Mouse (Mus musculus): ENCODE measurements around the gene Mthfd2. TPM values are rescaled to one million over a fixed set of nuclear protein-coding genes. Genes with fewer than 3 reads are reported as not detected.
A peak's percentile ranks its signal among the peaks of the same experiment; 100 is the strongest.

Gene Mthfd2
- polyA plus RNA-seq, 1 experiment from 2014 or later = 21.6 TPM

DNA sequence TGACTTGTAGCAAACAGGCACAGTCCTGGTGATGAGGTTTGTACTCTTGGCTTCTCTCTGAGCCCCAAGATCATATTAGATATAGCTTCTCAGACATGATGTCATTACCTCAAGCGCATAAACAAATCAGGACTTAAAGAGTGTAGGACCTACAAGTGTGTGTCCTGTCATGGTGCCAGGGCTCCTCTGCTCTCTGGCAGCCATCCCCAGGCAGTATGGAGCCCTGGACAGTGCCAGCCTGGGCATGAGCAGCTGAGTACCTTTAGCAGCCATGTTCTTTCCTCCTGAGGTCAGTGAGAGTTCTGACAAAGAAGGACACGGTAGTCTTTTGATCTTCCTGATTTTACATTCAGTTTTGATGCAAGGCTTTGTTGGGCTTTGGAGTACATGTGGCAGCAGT is 17.2 kb upstream of the Mthfd2 start:
- Histone ChIP-seq H3K27me3 (ENCODE audit: insufficient read depth, low read length) (no peaks in the 10 kb centered on the region), H3K4me2 (ENCODE audit: low read length) (no peak overlapping the region), H3K9me3 (replicated peaks; ENCODE audit: low read length) (no peaks in the 10 kb centered on the region), H3K4me1 (replicated peaks; ENCODE audit: insufficient read depth, low read length) (no peaks in the 10 kb centered on the region), H3K9ac (ENCODE audit: low read depth, low read length) (no peak overlapping the region), H3K4me3 (replicated peaks; ENCODE audit: low read depth, low read length) (no peak overlapping the region), H3K27ac (no peak overlapping the region), H3K36me3 (ENCODE audit: insufficient read depth, low read length) (peaks cover 44% of the 10 kb centered on the region; the same call in 1 of the 2 replicates)
- WGBS = 93% methylated on average over 2 of the region's 2 CpGs
- TF ChIP-seq CTCF (IDR thresholded peaks at IDR 0.05; ENCODE audit: low read depth) = no peak
- no peak for ATAC-seq (replicated peaks; ENCODE audit: low FRiP score, low read depth)
- DNase-seq (ENCODE audit: low spot score) = no peak

DNA sequence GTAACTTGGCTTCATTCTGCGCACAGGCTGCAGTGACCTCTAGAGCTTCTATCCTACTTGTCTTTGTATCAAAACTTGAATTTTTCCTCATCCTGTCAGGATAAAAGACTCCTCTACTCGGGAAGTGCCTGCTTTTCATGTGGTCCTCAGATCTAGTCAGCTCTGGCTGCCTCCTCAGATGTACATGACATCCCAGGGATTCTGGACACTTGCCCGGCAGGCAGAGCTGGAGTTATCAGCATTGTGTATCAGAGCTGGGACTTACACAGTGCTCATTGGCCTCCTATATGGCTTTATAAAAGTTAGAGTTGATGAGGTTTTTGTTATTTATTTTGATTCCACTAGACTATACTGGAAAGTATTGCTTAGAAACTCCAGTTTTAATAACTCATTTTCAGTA is 15.7 kb upstream of the Mthfd2 start:
- Histone ChIP-seq H3K27me3 (ENCODE audit: insufficient read depth, low read length) (no peaks in the 10 kb centered on the region), H3K4me3 (replicated peaks; ENCODE audit: low read depth, low read length) (no peak overlapping the region), H3K9me3 (replicated peaks; ENCODE audit: low read length) (no peaks in the 10 kb centered on the region), H3K4me2 (ENCODE audit: low read length) (no peak overlapping the region), H3K27ac (no peak overlapping the region), H3K9ac (ENCODE audit: low read depth, low read length) (no peak overlapping the region), H3K4me1 (replicated peaks; ENCODE audit: insufficient read depth, low read length) (no peaks in the 10 kb centered on the region), H3K36me3 (ENCODE audit: insufficient read depth, low read length) (peaks cover 48% of the 10 kb centered on the region; the same call in 1 of the 2 replicates)
- TF ChIP-seq CTCF (IDR thresholded peaks at IDR 0.05; ENCODE audit: low read depth) = no peak
- DNase-seq (ENCODE audit: low spot score) (no peak), ATAC-seq (replicated peaks; ENCODE audit: low FRiP score, low read depth) (no peak)
- WGBS = 82% methylated on average over 3 of the region's 3 CpGs

DNA sequence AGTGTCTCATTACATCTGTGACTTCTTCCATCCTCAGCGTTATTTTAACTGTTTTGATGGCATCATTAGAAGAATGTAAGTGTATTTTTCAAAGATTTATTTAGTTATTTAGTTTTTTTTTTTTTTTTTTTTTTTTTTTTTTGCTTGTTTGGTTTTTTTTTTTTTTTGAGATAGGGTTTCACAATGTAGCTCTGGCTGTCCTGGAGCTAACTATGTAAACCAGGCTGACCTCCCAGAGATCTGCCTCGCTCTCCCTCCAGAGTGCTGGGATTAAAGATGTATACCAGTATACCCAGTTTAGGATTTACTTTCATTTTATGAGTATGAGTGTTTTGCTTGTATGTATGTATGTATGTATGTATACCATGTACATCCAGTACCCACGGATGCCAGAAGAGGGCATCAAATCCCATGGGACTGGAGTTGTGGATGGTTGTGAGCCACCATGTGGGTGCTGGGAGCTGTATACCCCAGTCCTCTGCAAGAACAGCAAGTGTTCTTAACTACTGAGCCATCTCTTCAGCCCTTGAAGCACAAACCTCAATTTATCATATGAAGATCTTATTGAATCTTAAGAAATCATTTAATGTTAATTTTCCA is 2.0 kb upstream of the Mthfd2 start:
- TF ChIP-seq CTCF (IDR thresholded peaks at IDR 0.05; ENCODE audit: low read depth) = peak; percentile 31
- no peaks in the 10 kb centered on the region for H3K9me3 ChIP-seq (replicated peaks; ENCODE audit: low read length)
- H3K4me1 ChIP-seq (replicated peaks; ENCODE audit: insufficient read depth, low read length) = peaks cover 8% of the 10 kb centered on the region; the same call in 1 of the 2 replicates
- H3K4me3 ChIP-seq (replicated peaks; ENCODE audit: low read depth, low read length) = no peak overlapping the region
- ATAC-seq (replicated peaks; ENCODE audit: low FRiP score, low read depth) (no peak), DNase-seq (ENCODE audit: low spot score) (no peak)
- no peak overlapping the region for H3K9ac ChIP-seq (ENCODE audit: low read depth, low read length)
- H3K27me3 ChIP-seq (ENCODE audit: insufficient read depth, low read length) = no peaks in the 10 kb centered on the region
- WGBS = 88% methylated on average over 3 of the region's 3 CpGs
- peaks cover 26% of the 10 kb centered on the region for H3K36me3 ChIP-seq (ENCODE audit: insufficient read depth, low read length)
- no peak overlapping the region for H3K27ac ChIP-seq
- no peak overlapping the region for H3K4me2 ChIP-seq (ENCODE audit: low read length)

DNA sequence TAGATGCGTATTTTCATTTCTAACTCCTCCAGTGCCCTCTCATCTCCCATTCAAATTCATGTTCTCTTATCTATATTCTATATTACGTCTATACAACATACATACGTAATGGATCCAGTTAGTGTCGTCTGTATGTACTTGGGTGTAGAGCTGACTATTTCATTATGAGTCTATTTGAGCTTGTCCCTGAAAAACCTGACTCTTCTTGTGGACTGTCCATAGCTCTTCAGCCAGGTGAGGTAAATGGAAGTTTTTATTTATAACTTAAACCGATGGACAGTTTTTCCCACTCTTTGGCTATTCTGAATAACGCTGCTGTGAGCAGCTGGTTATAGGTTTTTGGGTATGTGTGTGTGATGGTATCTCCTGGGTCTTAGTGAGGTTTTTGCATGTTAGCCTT is 1.1 kb upstream of the Mthfd2 start:
- Histone ChIP-seq H3K4me1 (replicated peaks; ENCODE audit: insufficient read depth, low read length) (peaks cover 8% of the 10 kb centered on the region; the same call in 1 of the 2 replicates), H3K4me2 (ENCODE audit: low read length) (peak overlapping the region; percentile 57), H3K27me3 (ENCODE audit: insufficient read depth, low read length) (no peaks in the 10 kb centered on the region), H3K4me3 (replicated peaks; ENCODE audit: low read depth, low read length) (peak overlapping the region; percentile 88), H3K9ac (ENCODE audit: low read depth, low read length) (no peak overlapping the region; the same call in none of the 2 replicates), H3K36me3 (ENCODE audit: insufficient read depth, low read length) (peaks cover 20% of the 10 kb centered on the region), H3K9me3 (replicated peaks; ENCODE audit: low read length) (no peaks in the 10 kb centered on the region), H3K27ac (no peak overlapping the region)
- no peak for DNase-seq (ENCODE audit: low spot score)
- TF ChIP-seq CTCF (IDR thresholded peaks at IDR 0.05; ENCODE audit: low read depth) = no peak
- no peak for ATAC-seq (replicated peaks; ENCODE audit: low FRiP score, low read depth)
- WGBS = 53% methylated on average over 6 of the region's 6 CpGs

DNA sequence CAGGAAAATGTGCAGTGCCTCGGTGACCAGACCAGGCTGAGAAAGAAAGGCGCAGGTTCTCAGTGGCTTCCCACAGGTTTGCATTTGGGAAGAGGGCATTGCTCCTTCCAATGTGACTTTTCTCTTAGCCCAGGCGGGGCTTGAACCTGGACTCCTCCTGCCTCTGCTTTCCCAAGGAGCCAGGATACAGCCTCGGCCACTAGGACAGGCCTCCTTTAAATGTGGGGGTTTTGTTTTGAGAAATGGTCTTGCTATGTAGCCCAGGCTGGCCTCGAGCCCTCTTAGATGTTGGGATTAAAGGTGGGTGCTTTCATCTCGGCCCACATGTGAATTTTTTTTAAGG is 657 bp upstream of the Mthfd2 start:
- H3K4me2 ChIP-seq (ENCODE audit: low read length) = peak overlapping the region; percentile 57
- H3K4me1 ChIP-seq (replicated peaks; ENCODE audit: insufficient read depth, low read length) = peaks cover 8% of the 10 kb centered on the region; the same call in 1 of the 2 replicates
- no peak for DNase-seq (ENCODE audit: low spot score)
- peak overlapping the region; percentile 95 for H3K27ac ChIP-seq
- H3K27me3 ChIP-seq (ENCODE audit: insufficient read depth, low read length) = no peaks in the 10 kb centered on the region
- no peak for ATAC-seq (replicated peaks; ENCODE audit: low FRiP score, low read depth)
- peak overlapping the region; percentile 90 for H3K9ac ChIP-seq (ENCODE audit: low read depth, low read length)
- H3K36me3 ChIP-seq (ENCODE audit: insufficient read depth, low read length) = peaks cover 18% of the 10 kb centered on the region
- H3K9me3 ChIP-seq (replicated peaks; ENCODE audit: low read length) = no peaks in the 10 kb centered on the region
- 4% methylated on average over 6 of the region's 6 CpGs for WGBS
- TF ChIP-seq CTCF (IDR thresholded peaks at IDR 0.05; ENCODE audit: low read depth) = no peak
- H3K4me3 ChIP-seq (replicated peaks; ENCODE audit: low read depth, low read length) = peak overlapping the region; percentile 88

DNA sequence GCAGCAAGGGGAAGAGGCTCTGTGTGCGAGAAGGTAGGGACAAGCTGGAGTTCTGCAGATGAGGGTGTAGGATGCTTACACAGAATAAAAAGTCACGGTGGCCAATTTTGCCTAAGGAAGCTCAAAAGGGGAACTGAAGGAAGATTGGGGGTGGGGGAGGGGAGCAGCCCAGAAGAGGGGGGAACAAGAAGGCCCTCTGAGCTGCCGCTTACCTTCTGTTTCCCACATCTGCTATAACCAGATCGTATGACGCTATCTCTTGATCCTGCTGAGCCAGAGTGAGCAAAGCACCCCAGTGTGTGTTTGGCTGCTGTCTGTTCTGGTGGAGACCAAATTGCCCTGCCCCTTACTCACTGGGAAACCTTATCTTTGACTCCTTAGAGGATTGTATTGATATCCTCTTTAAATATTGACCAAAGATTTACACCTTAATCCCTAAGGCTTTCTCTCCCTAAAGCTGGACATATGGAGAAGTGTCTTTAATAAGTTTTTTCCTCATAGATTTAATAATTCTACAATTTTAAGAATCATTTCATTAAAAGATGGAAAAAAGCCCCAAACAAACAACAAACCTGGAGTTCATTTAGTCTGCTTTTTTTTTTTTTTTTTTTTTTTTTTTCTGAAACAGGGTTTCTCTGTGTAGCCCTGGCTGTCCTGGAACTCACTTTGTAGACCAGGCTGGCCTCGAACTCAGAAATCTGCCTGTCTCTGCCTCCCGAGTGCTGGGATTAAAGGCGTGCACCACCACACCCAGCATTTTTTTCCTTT is 1.9 kb downstream of the Mthfd2 start:
- WGBS = 71% methylated on average over 8 of the region's 8 CpGs
- peaks cover 8% of the 10 kb centered on the region; the same call in 1 of the 2 replicates for H3K4me1 ChIP-seq (replicated peaks; ENCODE audit: insufficient read depth, low read length)
- no peak overlapping the region for H3K27ac ChIP-seq
- H3K4me2 ChIP-seq (ENCODE audit: low read length) = no peak overlapping the region
- H3K36me3 ChIP-seq (ENCODE audit: insufficient read depth, low read length) = no peaks in the 10 kb centered on the region
- no peak for TF ChIP-seq CTCF (IDR thresholded peaks at IDR 0.05; ENCODE audit: low read depth)
- no peak overlapping the region for H3K4me3 ChIP-seq (replicated peaks; ENCODE audit: low read depth, low read length)
- ATAC-seq (replicated peaks; ENCODE audit: low FRiP score, low read depth) (no peak), DNase-seq (ENCODE audit: low spot score) (no peak)
- H3K27me3 ChIP-seq (ENCODE audit: insufficient read depth, low read length) = no peaks in the 10 kb centered on the region
- no peaks in the 10 kb centered on the region for H3K9me3 ChIP-seq (replicated peaks; ENCODE audit: low read length)
- H3K9ac ChIP-seq (ENCODE audit: low read depth, low read length) = no peak overlapping the region

All from kidney, postnatal 0 days (tissue).